Mouse (Mus musculus): Measurements from ENCODE around the gene Tex13c2.

- no peak for TF ChIP-seq GATA1 (IDR thresholded peaks at IDR 0.05; ENCODE audit: borderline replicate concordance, low read length)
- TF ChIP-seq FLI1 (IDR thresholded peaks at IDR 0.05; ENCODE audit: low read length): no peak
Measured at GRCm38 (mm10) chrX:42489446-42489845, at the start of gene Tex13c2.
